Mouse (Mus musculus) neural tube, embryonic 15.5 days (tissue): Measurements from ENCODE around the gene Rubcn. TPM values are rescaled to one million over a fixed set of nuclear protein-coding genes. Genes with fewer than 3 reads are reported as not detected.

Experiments used
- ATAC-seq: fragments of 200-750 bp; cut with Nextera tagmentation; 2 replicates; pipeline ENCODE4 v1.8.0; 2017; ENCODE audit warnings: mild to moderate bottlenecking, moderate TSS enrichment, moderate library complexity; ENCODE audit not compliant: low FRiP score
- H3K27ac ChIP-seq: fragments of 300-500 bp; sonication (generic); replicated peaks from 2 replicates; pipeline ENCODE4 v1.5.1; 2015; ENCODE audit warnings: mild to moderate bottlenecking, inconsistent platforms
- H3K27me3 ChIP-seq: fragments of 300-500 bp; sonication (generic); replicated peaks from 2 replicates; pipeline ENCODE4 v1.6.1; 2015; ENCODE audit warnings: inconsistent platforms
- H3K36me3 ChIP-seq: fragments of 300-500 bp; sonication (generic); 2 replicates; pipeline ENCODE4 v1.6.1; 2015; ENCODE audit warnings: inconsistent platforms
- H3K4me1 ChIP-seq: fragments of 300-500 bp; sonication (generic); 2 replicates; pipeline ENCODE4 v1.6.1; 2015; ENCODE audit warnings: inconsistent platforms
- H3K4me2 ChIP-seq: fragments of 300-500 bp; sonication (generic); 2 replicates; pipeline ENCODE4 v1.6.1; 2015; ENCODE audit warnings: inconsistent platforms, mild to moderate bottlenecking, moderate library complexity
- H3K4me3 ChIP-seq: fragments of 300-500 bp; sonication (generic); replicated peaks from 2 replicates; pipeline ENCODE4 v1.5.1; 2015; ENCODE audit warnings: mild to moderate bottlenecking, inconsistent platforms
- H3K9ac ChIP-seq: fragments of 300-500 bp; sonication (generic); replicated peaks from 2 replicates; pipeline ENCODE4 v1.6.1; 2015; ENCODE audit warnings: mild to moderate bottlenecking, inconsistent platforms
- H3K9me3 ChIP-seq: fragments of 300-500 bp; sonication (generic); replicated peaks from 2 replicates; pipeline ENCODE4 v1.6.1; 2016; ENCODE audit warnings: inconsistent platforms
- WGBS: fragments of 180-500 bp; shearing (Covaris S2); methylation state at CpG from one replicate; pipeline ENCODE4 v1.1.7; 2015; ENCODE audit warnings: mixed read lengths; 5-methylcytosine and 5-hydroxymethylcytosine counted together
- polyA plus RNA-seq: library from polyadenylated mRNA; unstranded; fragments of >200 nt; fragmentation: Nextera tagmentation; extraction: Ambion mirVana; gene quantifications from 2 replicates; pipeline ENCODE4 v1.2.1, GENCODE M21; 2015

Gene Rubcn
- polyA plus RNA-seq, 1 experiment from 2014 or later = 31.9 TPM

DNA sequence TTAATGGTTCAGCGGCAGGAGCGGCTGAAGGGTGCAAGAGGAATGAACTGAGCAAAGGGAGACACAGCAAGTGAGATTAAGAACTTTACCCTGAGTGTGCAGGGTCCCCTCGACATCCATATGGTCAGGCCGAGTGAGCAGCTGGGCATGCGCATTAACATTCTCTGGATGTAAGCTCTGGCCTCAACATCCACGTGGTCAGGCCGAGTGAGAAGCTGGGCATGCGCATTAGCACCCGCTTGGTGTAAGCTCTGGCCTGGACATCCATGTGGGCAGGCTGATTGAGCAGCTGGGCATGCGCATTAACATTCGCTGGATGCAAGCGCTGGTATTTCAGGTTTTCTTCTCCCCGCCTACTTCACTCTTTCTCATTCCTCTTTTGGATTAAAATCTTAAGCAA is 92.7 kb downstream of the Rubcn start:
- Histone ChIP-seq H3K4me1 (no peaks in the 10 kb centered on the region; the same call in 1 of the 2 replicates), H3K4me2 (no peak overlapping the region), H3K9ac (no peak overlapping the region), H3K27me3 (no peaks in the 10 kb centered on the region), H3K36me3 (no peaks in the 10 kb centered on the region), H3K4me3 (no peak overlapping the region), H3K27ac (no peak overlapping the region), H3K9me3 (0 out of 2 replicates have a peak, but pooled peaks cover 3% of the 10 kb centered on the region)
- WGBS = 63% methylated on average over 13 of the region's 13 CpGs
- ATAC-seq = peak; percentile 63; the same call in 1 of the 2 replicates

DNA sequence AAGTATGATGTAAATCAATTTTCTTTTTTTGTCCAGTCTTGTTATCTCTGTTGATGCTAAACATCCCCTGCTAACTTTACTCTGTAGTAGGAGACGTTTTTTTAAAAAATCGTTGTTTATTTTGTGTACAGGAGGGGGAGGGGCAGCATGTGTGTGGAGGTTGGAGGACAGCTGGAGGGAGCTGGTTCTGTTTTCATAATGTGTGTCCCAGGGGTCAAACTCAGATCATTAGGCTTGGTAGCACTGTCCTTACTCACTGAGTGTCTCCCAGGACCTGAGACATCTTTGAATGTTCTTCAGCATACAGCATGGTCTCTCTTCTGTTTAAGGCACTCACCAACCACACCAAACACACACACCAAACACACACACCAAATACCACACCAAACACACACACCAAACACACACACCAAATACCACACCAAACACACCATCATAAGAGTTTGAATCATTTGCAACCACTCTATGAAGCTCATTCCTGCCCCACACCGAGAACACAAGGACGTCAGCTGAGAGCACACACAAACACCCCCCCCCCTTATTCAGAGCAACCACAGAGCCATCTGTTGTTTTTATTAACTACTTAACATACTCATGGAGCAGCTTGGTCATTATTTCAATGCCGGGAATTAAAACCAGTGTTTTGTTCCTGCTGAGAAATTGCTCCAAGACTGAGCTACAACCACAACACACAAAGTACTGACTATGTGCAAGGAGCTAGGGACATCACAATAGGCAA is 94.1 kb downstream of the Rubcn start:
- H3K9me3 ChIP-seq = 0 out of 2 replicates have a peak, but pooled peaks cover 3% of the 10 kb centered on the region
- H3K36me3 ChIP-seq = no peaks in the 10 kb centered on the region
- 38% methylated on average over 5 of the region's 5 CpGs for WGBS
- no peaks in the 10 kb centered on the region for H3K27me3 ChIP-seq
- no peak overlapping the region for H3K9ac ChIP-seq
- H3K4me2 ChIP-seq = no peak overlapping the region
- no peaks in the 10 kb centered on the region; the same call in 1 of the 2 replicates for H3K4me1 ChIP-seq
- no peak for ATAC-seq
- no peak overlapping the region for H3K27ac ChIP-seq
- no peak overlapping the region for H3K4me3 ChIP-seq

DNA sequence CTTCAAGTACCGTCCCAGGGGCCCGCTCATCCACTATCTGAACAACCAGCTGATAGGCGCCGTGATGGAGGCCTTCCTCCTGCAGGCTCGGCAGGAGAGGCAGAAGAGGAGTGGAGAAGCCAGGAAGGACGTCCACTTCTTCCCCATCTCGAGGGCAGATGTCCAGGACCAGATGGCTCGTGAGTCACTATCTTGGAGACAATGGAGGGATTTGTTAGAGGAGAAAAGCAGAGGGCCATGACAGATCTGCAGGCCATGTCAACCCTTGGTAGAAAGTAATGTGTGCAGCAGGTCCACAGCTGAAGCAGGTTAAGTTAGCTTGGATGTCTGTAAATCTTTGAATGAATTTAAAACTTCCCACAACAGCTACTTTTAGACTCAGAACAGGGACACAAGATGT is 98.6 kb downstream of the Rubcn start:
- Histone ChIP-seq H3K4me2 (no peak overlapping the region), H3K36me3 (no peaks in the 10 kb centered on the region), H3K4me3 (no peak overlapping the region), H3K4me1 (no peaks in the 10 kb centered on the region; the same call in 1 of the 2 replicates), H3K27ac (no peak overlapping the region), H3K9ac (no peak overlapping the region), H3K9me3 (no peaks in the 10 kb centered on the region), H3K27me3 (no peaks in the 10 kb centered on the region)
- 61% methylated on average over 8 of the region's 8 CpGs for WGBS
- ATAC-seq = no peak

DNA sequence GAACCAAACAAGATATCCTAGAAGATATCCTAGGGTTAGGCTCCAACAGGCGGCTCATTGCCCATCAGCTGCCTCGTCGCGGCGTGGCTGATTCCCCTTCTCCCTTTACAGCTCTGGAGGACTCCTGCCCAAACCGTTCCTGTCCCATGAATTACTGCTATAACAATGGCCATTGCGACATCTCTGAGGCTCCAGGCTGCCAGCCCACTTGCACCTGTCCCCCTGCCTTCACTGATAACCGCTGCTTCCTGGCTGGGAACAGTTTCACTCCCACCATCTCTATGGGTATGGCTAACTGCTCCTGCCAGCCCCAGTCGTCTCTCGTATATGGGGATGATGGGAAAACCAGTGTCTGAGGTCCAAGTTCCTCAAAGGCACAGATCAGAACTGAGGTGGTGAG is 100.9 kb downstream of the Rubcn start:
- Histone ChIP-seq H3K4me1 (no peaks in the 10 kb centered on the region), H3K9ac (no peak overlapping the region), H3K27ac (no peak overlapping the region), H3K4me3 (no peak overlapping the region), H3K36me3 (no peaks in the 10 kb centered on the region), H3K9me3 (no peaks in the 10 kb centered on the region), H3K4me2 (no peak overlapping the region), H3K27me3 (no peaks in the 10 kb centered on the region)
- WGBS = 62% methylated on average over 10 of the region's 10 CpGs
- ATAC-seq = no peak

Other genes starting within 250 kb of the Rubcn start
- 20.0 and 23.2 TPM in 2 replicates for gene Tnk2, start 233.9 kb downstream of the Rubcn start, polyA plus RNA-seq
- gene Muc4, start 141.9 kb downstream of the Rubcn start, polyA plus RNA-seq = 0.14 and 0.24 TPM in 2 replicates
- not detected in 2 replicates for gene Muc20, start 80.3 kb downstream of the Rubcn start, polyA plus RNA-seq
- not detected in 2 replicates for gene Smbd1, start 67.3 kb downstream of the Rubcn start, polyA plus RNA-seq
- 102 and 111 TPM in 2 replicates for gene Fyttd1, start 266 bp downstream of the Rubcn start, polyA plus RNA-seq
- 31.8 and 36.2 TPM in 2 replicates for gene Lrch3, start 36.3 kb upstream of the Rubcn start, polyA plus RNA-seq
- 5.0 and 5.4 TPM in 2 replicates for gene Iqcg, start 178.5 kb upstream of the Rubcn start, polyA plus RNA-seq
- gene Rpl35a, start 178.7 kb upstream of the Rubcn start, polyA plus RNA-seq = 514 and 554 TPM in 2 replicates
- 2.6 and 5.1 TPM in 2 replicates for gene Lmln, start 184.8 kb upstream of the Rubcn start, polyA plus RNA-seq